Mouse (Mus musculus): ENCODE measurements around the gene Doc2b. TPM values are rescaled to one million over a fixed set of nuclear protein-coding genes. Genes with fewer than 3 reads are reported as not detected.
"Not testable (repeated sequence)": the region's sequence is repeated elsewhere in the genome, so short reads cannot be mapped to it uniquely, and the experiment has no call there.

Doc2b gene
- total RNA-seq, 2 experiments from 2014 or later: 1.0 to 1.4 TPM

GRCm38 (mm10) chr11:75744761-75745160 is 51.1 kb downstream of the Doc2b start:
- no peak for DNase-seq
- intact Hi-C loops (cut with DNase I): no loop called here
- TF ChIP-seq CTCF (IDR thresholded peaks at IDR 0.05): no peak
- Histone ChIP-seq H3K4me3 (no peak overlapping the region), H3K27ac (peak overlapping the region; percentile 66)

DNA sequence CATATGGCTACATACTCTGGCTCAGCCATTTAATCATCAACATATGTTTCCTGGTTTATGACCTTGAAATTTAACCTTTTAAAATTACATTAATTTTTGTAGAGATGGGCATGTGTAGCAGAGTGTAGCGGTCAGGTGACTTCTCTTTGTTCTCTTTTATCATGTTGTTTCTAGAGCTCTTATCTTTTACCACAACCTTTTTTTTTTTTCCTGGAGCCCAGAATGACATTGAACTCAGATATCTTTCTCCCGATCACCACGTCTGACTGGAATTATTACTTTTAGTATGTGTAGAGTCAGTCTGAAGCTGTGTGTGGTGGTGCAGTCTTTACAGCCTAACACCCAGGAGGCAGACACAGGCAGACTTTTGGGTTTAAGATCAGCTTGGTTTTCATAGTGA is 54.2 kb downstream of the Doc2b start:
- no peak for TF ChIP-seq CTCF (IDR thresholded peaks at IDR 0.05)
- H3K27ac ChIP-seq: peak overlapping the region; percentile 79
- intact Hi-C loops (cut with DNase I): no loop called here
- H3K4me3 ChIP-seq: no peak overlapping the region
- DNase-seq: no peak

GRCm38 (mm10) chr11:75740204-75740603 is 55.6 kb downstream of the Doc2b start:
- no peak for DNase-seq
- Histone ChIP-seq H3K27ac (peak overlapping the region; percentile 79), H3K4me3 (peak overlapping the region; percentile 21; the same call in 1 of the 2 replicates)
- no peak for TF ChIP-seq CTCF (IDR thresholded peaks at IDR 0.05)
- intact Hi-C loops (cut with DNase I): no loop called here

DNA sequence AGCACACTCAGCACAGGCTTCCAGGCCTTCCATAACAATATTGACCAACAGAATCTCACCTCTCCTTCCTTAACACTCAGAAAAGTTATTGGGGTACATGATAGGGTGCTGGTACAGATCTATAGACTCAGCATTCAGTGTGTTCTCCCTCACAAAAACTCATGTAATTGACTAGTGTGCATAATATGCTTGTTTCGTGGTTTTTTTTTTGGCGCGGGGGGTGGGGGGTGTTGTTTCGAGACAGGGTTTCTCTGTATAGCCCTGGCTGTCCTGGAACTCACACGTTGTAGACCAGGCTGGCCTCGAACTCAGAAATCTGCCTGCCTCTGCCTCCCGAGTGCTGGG is 57.4 kb downstream of the Doc2b start:
- no peak overlapping the region for H3K4me3 ChIP-seq

DNA sequence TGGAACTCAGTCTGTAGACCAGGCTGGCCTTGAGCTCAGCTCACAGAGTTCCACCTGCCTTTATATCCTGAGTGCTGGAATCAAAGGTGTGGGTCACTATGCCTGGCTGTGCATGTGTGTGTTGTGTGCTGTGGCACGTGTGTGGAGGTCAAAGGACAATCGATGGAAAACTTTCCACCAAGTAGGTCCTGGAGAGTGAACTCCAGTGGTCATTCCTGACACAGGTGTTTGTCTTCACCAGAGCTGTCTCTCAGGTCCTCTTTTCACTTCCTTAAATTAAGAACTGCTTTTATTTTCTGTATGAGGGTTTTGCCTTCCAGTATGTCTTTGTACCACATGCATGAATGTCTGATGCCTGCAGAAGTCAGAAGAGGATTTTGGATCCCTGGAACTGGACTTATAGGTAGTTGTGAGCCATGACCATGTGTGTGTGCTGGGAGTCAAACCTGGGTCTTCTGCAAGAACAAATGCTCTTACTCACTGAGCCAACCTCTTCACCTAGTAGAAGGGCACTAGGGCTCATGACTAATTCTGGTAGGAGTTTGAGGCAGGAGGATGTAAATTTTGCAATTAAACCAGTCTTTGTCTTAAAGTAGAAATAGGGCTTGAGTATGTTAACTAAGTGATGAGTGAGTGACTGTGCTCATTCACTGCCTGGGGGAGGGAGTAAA is 57.9 kb downstream of the Doc2b start:
- intact Hi-C loops (cut with DNase I): no loop called here
- no peak for DNase-seq
- H3K4me3 ChIP-seq: no peak overlapping the region; the same call in 1 of the 2 replicates
- peak overlapping the region; percentile 12 for H3K27ac ChIP-seq
- no peak for TF ChIP-seq CTCF (IDR thresholded peaks at IDR 0.05)

More for the DNA sequence above, 57.4 kb downstream of the Doc2b start:
- DNase-seq: no peak
- intact Hi-C loops (cut with DNase I): no loop called here
- no peak overlapping the region for H3K27ac ChIP-seq
- no peak for TF ChIP-seq CTCF (IDR thresholded peaks at IDR 0.05)

- intact Hi-C loops (cut with DNase I): no loop called here
- no peak for DNase-seq
- H3K4me3 ChIP-seq: peak overlapping the region; percentile 38
- H3K27ac ChIP-seq: peak overlapping the region; percentile 52
- no peak for TF ChIP-seq CTCF (IDR thresholded peaks at IDR 0.05)
Observed at GRCm38 (mm10) chr11:75736978-75737377, 58.9 kb downstream of the Doc2b start.

DNA sequence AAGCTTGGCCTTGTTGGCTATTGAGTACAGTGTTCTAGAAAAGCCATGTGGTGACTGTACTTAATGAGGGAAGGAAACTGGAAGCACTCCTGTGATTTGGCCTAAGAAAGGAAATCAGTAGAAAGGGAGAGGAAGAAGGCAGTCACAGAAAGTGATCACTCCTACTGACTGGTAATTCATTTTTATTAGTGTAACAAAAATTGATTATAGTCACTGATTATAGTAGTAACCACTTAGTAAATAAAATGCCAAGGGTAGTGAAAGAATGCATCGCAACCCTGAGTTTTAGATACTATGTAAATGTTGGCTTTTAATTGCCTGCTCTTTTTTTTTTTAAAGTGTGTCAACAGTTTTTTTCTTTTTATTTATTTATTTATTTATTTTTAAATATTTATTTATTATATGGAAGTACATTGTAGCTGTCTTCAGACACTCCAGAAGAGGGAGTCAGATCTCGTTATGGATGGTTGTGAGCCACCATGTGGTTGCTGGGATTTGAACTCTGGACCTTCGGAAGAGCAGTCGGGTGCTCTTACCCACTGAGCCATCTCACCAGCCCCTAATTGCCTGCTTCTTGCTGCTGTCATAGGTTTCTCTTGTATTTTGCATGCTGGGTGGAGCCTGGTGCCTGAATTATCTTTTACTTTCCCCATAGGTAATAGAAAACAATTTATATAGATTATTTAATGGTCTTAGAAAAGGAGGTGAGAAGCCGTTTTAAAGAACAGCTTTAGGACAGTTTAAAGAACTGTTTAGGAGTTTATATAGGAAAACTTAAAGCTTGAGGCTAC is 60.2 kb downstream of the Doc2b start:
- DNase-seq: no peak

GRCm38 (mm10) chr11:75733227-75733940 is 62.5 kb downstream of the Doc2b start:
- H3K4me3 ChIP-seq: peak overlapping the region; percentile 83
- intact Hi-C loops (cut with DNase I): no loop called here
- TF ChIP-seq CTCF (IDR thresholded peaks at IDR 0.05): peak; percentile 5; the same call in 1 of the 2 replicates
- peak overlapping the region; percentile 99 for H3K27ac ChIP-seq
- DNase-seq: peak; percentile 84

More for the DNA sequence above, 60.2 kb downstream of the Doc2b start:
- intact Hi-C loops (cut with DNase I): no loop called here
- no peak for TF ChIP-seq CTCF (IDR thresholded peaks at IDR 0.05)
- peak overlapping the region; percentile 83 for H3K4me3 ChIP-seq
- peak overlapping the region; percentile 99 for H3K27ac ChIP-seq

DNA sequence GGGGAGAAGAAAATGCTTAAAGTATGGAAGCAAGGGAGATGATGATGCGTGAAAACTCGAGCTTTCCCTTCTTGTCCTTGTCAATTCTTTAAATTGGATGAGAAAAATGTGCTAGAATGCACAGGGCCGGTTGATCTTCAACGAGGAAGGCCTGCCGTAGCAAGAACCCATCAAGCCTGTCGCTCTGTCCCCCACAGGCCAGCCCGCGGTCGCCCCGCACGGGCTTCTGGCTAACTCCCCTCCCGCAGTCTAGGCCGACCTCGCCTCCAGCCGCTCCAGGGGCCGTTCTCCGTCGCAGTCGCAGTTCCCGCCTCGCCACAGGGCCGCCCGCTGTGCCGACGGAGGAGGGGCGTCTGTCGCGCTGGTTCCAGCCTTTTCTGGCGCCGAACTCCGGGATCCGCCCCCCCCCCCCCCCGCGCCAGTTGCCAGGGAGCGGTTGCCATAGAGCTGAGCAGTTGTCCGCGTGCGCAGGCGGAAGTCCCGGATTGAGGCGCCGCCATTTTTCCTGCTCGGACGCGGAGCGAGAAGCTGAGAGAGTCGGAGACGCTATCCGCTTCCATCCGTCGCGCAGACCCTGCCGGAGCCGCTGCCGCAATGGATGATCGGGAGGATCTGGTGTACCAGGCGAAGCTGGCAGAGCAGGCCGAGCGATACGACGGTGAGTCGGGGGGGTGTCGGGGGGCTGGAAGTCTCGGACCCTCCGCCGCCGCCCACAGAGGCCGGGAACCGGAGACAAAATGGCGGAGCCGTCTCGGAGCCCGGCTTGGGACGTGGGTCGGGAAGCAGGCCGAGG is 63.2 kb downstream of the Doc2b start, which contains the start of gene Ywhae:
Gene Ywhae (plus strand): TSS at position 436 of the 793 bp plus-strand sequence.
- intact Hi-C loops (cut with DNase I): no loop called here
- no peak; the same call in 1 of the 2 replicates for TF ChIP-seq CTCF (IDR thresholded peaks at IDR 0.05)

DNA sequence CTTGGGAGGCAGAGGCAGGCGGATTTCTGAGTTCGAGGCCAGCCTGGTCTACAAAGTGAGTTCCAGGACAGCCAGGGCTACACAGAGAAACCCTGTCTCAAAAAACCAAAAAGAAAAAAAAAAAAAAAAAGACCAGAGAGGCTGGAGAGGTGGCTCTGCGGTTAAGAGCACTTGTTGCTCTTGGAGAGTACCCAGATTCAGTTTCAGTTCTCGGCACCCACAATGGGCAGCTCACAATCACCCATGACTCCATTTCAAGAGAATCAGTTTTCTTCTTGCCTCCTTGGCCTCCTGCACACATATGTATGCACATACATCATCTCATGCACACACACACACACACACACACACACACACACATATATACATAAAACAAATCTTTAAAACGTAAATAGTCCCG is 68.2 kb downstream of the Doc2b start:
- intact Hi-C loops (cut with DNase I); H3K4me3 ChIP-seq; DNase-seq; H3K27ac ChIP-seq: not testable (repeated sequence)

More for the DNA sequence above, 63.2 kb downstream of the Doc2b start, which contains the start of gene Ywhae:
- Histone ChIP-seq H3K27ac (peak within 1 kb of the TSS; percentile 99), H3K4me3 (peak within 1 kb of the TSS; percentile 83)
- peak; percentile 95 for DNase-seq

GRCm38 (mm10) chr11:75727168-75727567 is 68.7 kb downstream of the Doc2b start:
- Histone ChIP-seq H3K27ac (no peak overlapping the region), H3K4me3 (no peak overlapping the region)
- no peak for TF ChIP-seq CTCF (IDR thresholded peaks at IDR 0.05)
- DNase-seq: no peak
- intact Hi-C loops (cut with DNase I): no loop called here

- TF ChIP-seq CTCF (IDR thresholded peaks at IDR 0.05): no peak
- H3K4me3 ChIP-seq: no peak overlapping the region
- DNase-seq: no peak
- no peak overlapping the region for H3K27ac ChIP-seq
- intact Hi-C loops (cut with DNase I): no loop called here
Observed at GRCm38 (mm10) chr11:75722339-75722738, 73.5 kb downstream of the Doc2b start.

Other genes starting within 250 kb of the Doc2b start
- gene Pitpna, start 208.0 kb downstream of the Doc2b start, total RNA-seq (2021): 100 to 1,000 TPM; 151 to 206 TPM
- 10 to 100 TPM; 25.9 to 27.4 TPM for gene Inpp5k, start 165.1 kb downstream of the Doc2b start, total RNA-seq (2021)
- 10 to 100 TPM; 34.1 to 43.9 TPM for gene Myo1c, start 145.5 kb downstream of the Doc2b start, total RNA-seq (2021)
- gene Crk, start 116.8 kb downstream of the Doc2b start, total RNA-seq (2021): 10 to 100 TPM; 53.4 to 64.3 TPM
- 100 to 1,000 TPM; 545 to 577 TPM for gene Ywhae, start 63.2 kb downstream of the Doc2b start, total RNA-seq (2021)
- 10 to 100 TPM; 12.7 to 15.0 TPM for gene Rph3al, start 142.4 kb upstream of the Doc2b start, total RNA-seq (2021)
- gene 1700016K19Rik, start 203.9 kb upstream of the Doc2b start, total RNA-seq (2021): not detected
- gene Rflnb, start 231.7 kb upstream of the Doc2b start, total RNA-seq (2021): 10 to 100 TPM; 13.2 to 21.8 TPM

Measured in gastrocnemius, adult 2 months (tissue).